Mouse (Mus musculus) heart, postnatal 14 days (tissue): ENCODE data around the gene Map3k12. TPM values are rescaled to one million over a fixed set of nuclear protein-coding genes. Genes with fewer than 3 reads are reported as not detected.

Experiments
- DNase-seq, 2 experiments: peaks; one replicate each; pipeline ENCODE4 v3.0.0; 2021 to 2022
- intact Hi-C: fragments of 180-260 bp; cut with DNase I; formaldehyde crosslinking; loops from one replicate; pipeline ENCODE4 v1.15.1; 2025
- total RNA-seq, 2 experiments: library from RNA; stranded (reverse); gene quantifications; 2 replicates each; pipeline ENCODE4 v1.2.3; 2021

Gene Map3k12
- total RNA-seq, 2 experiments from 2014 or later, result 4.7 to 4.8 TPM

DNA sequence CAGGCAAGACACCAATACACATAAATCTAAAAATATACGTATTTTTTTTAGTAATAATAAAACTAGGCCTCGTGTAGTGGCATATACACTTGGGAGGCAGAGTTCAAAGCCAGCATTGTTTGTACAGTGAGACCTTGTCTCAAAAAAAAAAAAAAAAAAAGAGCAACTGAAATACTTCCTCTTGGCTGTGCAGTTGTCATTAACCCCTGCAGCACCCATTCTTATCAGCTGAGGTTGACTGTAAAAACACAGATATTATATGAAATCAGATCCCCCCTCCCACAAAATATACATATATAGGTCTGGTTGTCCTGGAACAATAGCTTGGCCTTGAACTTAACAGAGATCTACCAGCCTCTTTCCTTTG is 10.4 kb downstream of the Map3k12 start:
- intact Hi-C loops, result no loop called here
- no peak for DNase-seq

GRCm38 (mm10) chr15:102505770-102506463 is 10.9 kb downstream of the Map3k12 start:
- intact Hi-C loops, result no loop called here
- DNase-seq, result no peak

- DNase-seq, result no peak
- intact Hi-C loops, result no loop called here
These were observed 11.6 kb downstream of the Map3k12 start for GRCm38 (mm10) chr15:102505073-102505769.

DNA sequence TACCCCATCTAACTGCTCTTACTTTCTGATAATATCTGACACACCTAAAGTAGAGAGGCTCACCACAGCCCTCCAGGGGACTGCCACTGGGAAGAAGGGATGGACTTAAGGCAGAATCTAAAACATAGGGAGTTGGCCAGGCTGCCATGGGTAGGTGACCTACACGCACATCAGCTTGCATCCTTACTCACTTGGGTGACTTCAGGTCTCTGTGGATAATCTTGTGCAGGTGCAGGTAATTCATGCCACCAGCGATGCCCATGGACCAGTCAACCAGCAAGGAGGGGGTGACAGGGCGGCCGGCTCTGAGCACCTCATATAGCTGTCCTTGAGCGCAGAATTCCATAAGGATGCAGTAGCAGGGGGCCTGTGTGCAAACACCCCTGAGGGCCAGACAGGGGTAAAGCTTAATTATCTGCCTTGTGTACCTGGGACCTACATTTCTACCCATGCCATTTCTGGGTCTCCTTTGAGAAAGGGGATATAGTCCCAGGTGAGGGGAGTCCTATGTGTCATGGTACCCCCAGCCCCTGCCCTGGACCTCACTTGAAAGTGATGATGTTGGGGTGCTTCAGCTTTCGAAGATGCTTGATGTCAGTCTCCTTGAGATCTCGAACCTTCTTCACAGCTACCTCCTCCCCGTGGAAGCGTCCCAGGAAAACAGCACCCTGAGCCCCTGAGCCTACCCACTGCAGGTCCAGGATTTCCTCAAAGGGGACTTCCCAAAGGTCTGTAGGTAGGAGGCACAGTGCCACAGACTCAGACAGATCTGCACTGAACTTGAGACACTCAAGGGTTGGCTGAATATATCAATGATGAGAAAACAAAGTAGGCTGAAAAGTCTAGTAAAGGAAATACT is 12.7 kb downstream of the Map3k12 start:
- intact Hi-C loops, result no loop called here
- DNase-seq, result no peak

DNA sequence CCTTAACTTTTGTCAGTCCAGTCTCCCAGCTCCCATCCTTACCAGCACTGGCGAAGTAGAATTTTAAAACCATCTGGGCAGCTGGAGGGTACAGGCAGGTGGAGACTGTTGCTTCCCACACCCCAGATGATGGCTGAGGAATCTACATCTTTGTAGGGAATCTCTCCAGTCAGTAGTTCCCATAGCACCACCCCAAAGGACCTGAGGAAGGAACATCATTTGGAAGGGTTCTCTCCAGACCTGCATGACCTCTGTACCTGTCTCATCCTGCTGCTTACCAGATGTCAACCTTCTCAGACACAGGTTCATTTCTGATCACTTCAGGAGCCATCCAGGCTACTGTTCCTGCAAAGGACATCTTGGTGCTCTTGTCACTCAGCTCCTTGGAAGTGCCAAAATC is 13.4 kb downstream of the Map3k12 start, which contains the start of gene Gm10337:
Gene Gm10337, plus strand, starts transcription at position 276 of the 400 bp plus-strand sequence.
- intact Hi-C loops, result no loop called here
- DNase-seq, result no peak

- DNase-seq, result no peak
- intact Hi-C loops, result no loop called here
These were observed 14.5 kb downstream of the Map3k12 start for GRCm38 (mm10) chr15:102502254-102502840.

GRCm38 (mm10) chr15:102501084-102501814 is 15.6 kb downstream of the Map3k12 start:
- DNase-seq, result no peak
- intact Hi-C loops, result no loop called here

GRCm38 (mm10) chr15:102500479-102500878 is 16.4 kb downstream of the Map3k12 start:
- intact Hi-C loops, result no loop called here
- DNase-seq, result no peak

- DNase-seq, result no peak
- intact Hi-C loops, result no loop called here
These were observed 17.0 kb downstream of the Map3k12 start for GRCm38 (mm10) chr15:102499851-102500250.

DNA sequence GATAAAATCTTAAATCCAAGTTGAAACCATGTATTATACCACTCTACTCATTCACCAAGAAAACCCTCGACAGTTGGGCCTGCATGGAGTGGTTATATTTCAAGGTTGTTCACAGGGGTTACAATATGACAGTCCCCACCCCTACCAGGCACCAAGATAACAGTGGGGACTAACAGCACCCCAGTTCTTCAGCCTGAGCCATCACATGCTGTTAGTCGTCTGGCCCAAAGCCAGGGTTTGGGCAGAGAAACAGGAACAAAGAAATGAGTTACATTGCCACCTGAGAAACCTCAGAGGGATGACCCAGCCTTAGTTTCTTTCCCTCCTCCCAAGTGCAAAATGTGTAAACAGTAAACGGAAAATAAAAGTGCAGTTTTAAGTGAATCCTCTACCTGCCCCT is 17.5 kb downstream of the Map3k12 start:
- intact Hi-C loops, result no loop called here
- DNase-seq, result no peak

DNA sequence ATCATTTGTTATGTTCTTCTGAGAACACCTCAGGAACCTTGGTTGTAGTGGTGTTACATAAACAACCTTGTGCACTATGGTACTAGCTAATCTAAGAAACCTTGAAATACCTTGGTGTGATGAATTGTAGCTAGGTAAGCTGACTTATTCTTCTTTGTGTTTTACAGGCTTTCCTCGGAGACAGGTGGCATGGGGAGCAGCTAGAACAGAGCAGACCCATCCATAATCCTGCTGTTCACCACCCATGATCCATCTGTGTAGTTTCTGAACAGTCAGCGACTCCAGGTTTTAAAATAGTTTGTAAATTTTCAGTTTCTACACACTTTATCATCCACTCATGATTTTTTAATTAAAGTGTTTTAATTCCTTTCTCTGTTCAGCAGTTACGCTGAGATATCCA is 18.5 kb downstream of the Map3k12 start:
- intact Hi-C loops, result no loop called here
- no peak for DNase-seq

DNA sequence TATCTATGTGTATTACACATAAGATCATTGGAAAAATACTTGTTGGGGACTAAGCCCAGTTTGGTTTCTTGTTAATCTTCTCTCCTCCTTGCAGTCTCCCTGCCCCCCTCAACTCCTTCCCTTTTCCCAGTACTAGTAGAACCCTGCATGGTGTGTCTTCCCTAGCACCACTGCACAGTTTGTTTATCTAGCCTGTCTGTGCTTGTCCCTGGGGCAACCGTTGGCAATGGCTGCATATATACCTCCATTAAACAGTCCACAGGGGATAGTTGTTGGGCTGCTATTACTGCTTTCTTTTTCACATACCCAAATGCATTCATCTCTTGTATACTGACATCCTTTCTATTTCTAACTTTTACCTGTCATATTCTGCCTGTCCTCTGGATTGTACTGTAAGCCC is 29.2 kb downstream of the Map3k12 start:
- DNase-seq, result no peak
- intact Hi-C loops, result loop anchor here (2.0 kb wide), 1 partner anchor 13 kb away; no protein-coding TSS in a partner anchor

GRCm38 (mm10) chr15:102485853-102486252 is 31.0 kb downstream of the Map3k12 start:
- DNase-seq, result no peak
- intact Hi-C loops, result no loop called here

- DNase-seq, result no peak
- intact Hi-C loops, result no loop called here
These were observed 33.7 kb downstream of the Map3k12 start for GRCm38 (mm10) chr15:102483136-102483535.

- intact Hi-C loops, result loop anchor here (2.0 kb wide), 2 partner anchors 14 to 34 kb away; no protein-coding TSS in a partner anchor
- DNase-seq, result no peak
These were observed 42.3 kb downstream of the Map3k12 start for GRCm38 (mm10) chr15:102474520-102474919.

- intact Hi-C loops, result no loop called here
- no peak for DNase-seq
These were observed 43.6 kb downstream of the Map3k12 start for GRCm38 (mm10) chr15:102473246-102473645.

DNA sequence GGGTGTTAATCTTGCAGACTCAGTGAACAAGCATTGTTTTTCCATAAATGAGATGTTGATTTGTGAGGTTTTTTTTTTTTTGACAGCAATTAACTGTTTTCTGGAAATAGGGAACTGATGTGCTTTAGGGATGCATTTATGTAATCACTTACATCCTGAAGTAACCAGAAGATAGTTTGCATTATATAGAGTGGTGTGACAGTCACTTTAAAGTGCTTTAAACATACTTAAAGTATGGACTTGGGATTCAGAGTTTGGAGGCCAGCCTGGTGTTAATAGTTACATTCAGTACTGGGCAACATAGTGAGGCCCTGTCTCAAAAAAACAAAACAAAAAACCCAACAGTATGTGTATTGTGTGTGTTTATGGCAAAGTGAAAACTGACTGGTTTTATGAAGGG is 45.1 kb downstream of the Map3k12 start:
- intact Hi-C loops, result no loop called here
- DNase-seq, result no peak

DNA sequence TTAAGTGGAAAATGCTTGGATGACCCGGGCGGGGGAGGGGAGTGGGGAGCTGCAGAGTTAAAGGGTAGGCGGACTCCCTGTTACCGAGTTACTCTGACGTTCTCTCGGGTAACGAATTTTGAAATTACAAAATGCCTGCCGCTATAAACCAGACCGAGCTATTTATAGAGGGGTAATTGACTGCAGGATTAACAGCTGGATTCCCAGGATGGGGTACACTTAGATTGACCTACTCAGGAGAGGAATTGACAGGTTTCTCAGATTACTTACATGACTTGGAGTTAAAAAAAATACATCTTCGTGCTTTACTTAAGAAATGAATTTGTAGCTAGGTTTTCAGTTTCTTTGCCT is 45.6 kb downstream of the Map3k12 start:
- no peak for DNase-seq
- intact Hi-C loops, result no loop called here

DNA sequence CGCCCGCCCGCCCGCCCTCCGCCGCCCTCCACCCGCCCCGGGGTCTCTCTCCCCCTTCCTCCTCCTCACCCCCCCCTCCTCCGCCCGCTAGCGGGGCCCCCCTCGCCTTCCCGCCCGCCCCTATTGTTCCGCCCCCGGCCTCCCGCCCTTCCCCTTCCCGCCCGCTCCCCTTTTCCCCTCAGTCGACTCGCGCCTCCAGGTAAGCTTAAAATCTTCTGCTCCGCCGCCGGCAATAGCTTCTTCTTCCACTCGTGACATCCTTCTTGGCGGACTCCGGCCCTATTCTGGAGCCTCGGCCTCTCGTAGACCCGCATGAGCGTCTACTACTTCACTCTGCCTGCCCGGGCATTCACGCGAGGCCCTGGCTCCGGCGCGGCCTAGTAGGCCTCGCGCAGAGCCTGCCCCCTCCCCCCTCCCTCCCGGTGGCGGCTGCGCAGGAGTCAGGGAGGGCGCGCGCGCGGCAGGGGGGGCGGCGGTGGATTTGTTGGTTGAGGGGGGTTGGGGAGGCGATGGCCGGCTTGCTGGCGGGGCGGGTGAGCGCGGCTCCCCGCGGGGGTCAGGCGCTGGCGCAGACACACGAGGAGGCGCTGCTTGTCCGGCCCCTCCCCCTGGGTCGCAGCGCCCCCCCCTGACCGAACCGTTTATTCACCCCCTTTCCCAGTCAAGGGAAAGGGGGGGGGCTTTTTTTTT is 46.1 kb downstream of the Map3k12 start:
- peak; percentile 84 to 86 for DNase-seq
- intact Hi-C loops, result no loop called here

- intact Hi-C loops, result no loop called here
- peak; percentile 95 to 96 for DNase-seq
These were observed 46.7 kb downstream of the Map3k12 start, which contains the start of gene Pcbp2 for GRCm38 (mm10) chr15:102470183-102470604. Gene Pcbp2, plus strand, starts transcription at chr15:102470539.
